Mouse (Mus musculus): ENCODE measurements around the gene Trak1. TPM values are rescaled to one million over a fixed set of nuclear protein-coding genes. Genes with fewer than 3 reads are reported as not detected.
A peak's percentile ranks its signal among the peaks of the same experiment; 100 is the strongest.

Gene Trak1
- polyA plus RNA-seq, 1 experiment from 2014 or later: 18.2 TPM

DNA sequence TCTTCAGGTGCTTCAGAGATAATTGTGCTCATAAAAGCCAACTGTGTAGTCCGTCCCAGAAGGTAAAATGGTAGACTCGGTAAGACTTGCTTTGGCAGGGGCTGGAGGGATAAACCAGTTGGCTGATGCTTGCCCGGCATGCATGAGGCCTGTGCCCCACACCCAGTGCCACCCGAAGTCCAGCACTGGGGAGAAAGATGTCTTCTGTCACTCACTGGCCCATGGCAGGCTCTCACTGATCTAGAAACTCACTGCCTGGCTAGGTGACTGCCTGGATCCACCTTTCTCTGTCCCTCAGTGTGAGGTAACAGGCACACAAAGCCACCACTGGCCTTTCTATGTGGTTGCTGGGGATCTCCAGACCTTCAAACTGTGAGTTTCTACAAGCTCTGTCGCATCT lies 36.3 kb downstream of the Trak1 start:
- H3K36me3 ChIP-seq: peaks cover under 1% of the 10 kb centered on the region; the same call in 1 of the 2 replicates
- H3K27me3 ChIP-seq (ENCODE audit: insufficient read depth, poor library complexity, severe bottlenecking): no peaks in the 10 kb centered on the region
- peak overlapping the region; percentile 74 for H3K27ac ChIP-seq
- WGBS: 86% methylated on average over 5 of the region's 5 CpGs
- no peaks in the 10 kb centered on the region for H3K9me3 ChIP-seq
- no peak overlapping the region for H3K4me3 ChIP-seq
- H3K4me1 ChIP-seq: peaks cover 93% of the 10 kb centered on the region
- no peak for DNase-seq (ENCODE audit: low spot score)

DNA sequence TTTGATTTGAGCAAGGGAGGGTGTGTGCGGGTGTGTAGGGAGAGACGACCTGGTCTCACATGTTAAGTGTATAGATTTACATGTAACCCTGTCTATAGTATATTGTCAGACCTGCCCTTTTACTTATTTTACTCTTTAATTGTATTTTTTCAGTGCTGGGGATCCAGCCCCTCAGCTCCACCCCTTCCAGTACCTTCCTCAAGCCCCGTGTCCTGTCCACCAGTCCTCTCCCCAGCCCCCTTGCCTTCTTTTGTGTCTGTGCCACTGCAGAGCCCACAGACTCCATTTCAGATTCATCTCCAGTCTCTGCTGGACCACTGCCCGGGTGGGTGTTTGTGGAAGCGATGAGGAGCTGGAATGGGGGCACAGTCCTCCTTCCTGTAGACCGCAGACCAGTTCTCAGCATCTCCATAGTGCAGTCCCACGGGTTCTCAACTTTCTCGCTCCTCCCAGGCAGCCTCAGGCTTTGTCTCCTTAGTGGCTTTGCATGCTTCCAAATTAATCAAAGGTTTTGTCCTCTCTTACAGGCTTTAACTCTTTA lies 37.1 kb downstream of the Trak1 start:
- H3K27ac ChIP-seq: peak overlapping the region; percentile 74
- H3K27me3 ChIP-seq (ENCODE audit: insufficient read depth, poor library complexity, severe bottlenecking): no peaks in the 10 kb centered on the region
- H3K4me3 ChIP-seq: no peak overlapping the region
- WGBS: 61% methylated on average over 8 of the region's 8 CpGs
- no peak for DNase-seq (ENCODE audit: low spot score)
- peaks cover 85% of the 10 kb centered on the region for H3K4me1 ChIP-seq
- H3K36me3 ChIP-seq: no peaks in the 10 kb centered on the region
- no peaks in the 10 kb centered on the region for H3K9me3 ChIP-seq

DNA sequence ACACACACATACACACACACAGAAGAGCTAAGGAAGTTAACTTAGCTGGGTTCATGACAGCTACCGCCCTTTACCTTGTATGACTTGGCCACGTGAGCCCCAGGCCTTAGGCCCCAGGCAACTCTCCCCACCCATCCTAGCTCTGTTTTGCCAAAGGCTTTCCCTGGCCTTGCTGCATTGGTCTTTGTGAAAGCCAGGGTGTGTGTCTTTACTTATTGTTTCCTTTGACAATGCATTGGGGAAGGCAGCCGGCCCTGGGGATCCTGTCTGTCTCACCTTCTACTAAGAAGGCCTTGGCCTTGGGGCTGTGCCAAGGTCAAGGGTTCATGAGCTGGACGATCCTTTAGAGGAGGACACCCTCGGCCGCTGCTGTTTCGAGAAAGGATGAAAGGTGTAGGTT lies 38.3 kb downstream of the Trak1 start:
- H3K27ac ChIP-seq: peak overlapping the region; percentile 78
- H3K9me3 ChIP-seq: no peaks in the 10 kb centered on the region
- H3K36me3 ChIP-seq: no peaks in the 10 kb centered on the region
- 63% methylated on average over 7 of the region's 7 CpGs for WGBS
- H3K27me3 ChIP-seq (ENCODE audit: insufficient read depth, poor library complexity, severe bottlenecking): no peaks in the 10 kb centered on the region
- no peak overlapping the region for H3K4me3 ChIP-seq
- DNase-seq (ENCODE audit: low spot score): no peak
- H3K4me1 ChIP-seq: peaks cover 76% of the 10 kb centered on the region

DNA sequence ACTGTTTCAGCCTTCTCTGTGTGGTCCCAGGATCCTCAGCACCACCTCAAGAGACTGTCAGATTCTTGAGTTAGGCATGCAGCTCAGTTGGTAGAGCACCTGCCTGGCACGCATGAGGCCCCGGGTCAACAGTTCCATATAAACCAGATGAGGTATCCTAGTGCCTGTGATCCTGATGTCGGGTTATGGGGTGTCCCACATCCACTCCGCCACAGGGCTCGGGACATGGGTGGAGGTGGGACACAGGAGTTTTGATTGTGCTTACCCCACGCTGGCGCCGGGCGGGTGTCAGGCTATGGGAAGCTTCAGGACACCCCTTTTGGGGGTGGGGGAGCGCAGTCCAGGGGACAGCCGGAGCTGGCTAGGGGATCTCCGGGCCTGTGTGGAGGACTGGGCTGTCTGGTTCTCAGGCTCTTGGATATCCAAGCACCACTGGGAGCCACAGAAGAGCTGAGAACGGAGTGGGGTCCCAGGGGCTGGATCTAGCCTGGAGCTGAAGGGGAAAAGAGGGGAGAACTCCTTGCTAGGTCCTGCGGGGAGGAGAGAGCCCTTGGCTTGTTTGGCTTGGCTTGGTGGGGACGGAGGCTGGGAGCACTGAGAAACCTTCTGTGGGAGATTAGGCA lies 39.1 kb downstream of the Trak1 start:
- Histone ChIP-seq H3K4me1 (peaks cover 70% of the 10 kb centered on the region), H3K36me3 (no peaks in the 10 kb centered on the region), H3K27me3 (ENCODE audit: insufficient read depth, poor library complexity, severe bottlenecking) (no peaks in the 10 kb centered on the region), H3K9me3 (no peaks in the 10 kb centered on the region), H3K4me3 (no peak overlapping the region), H3K27ac (peak overlapping the region; percentile 78; the same call in 1 of the 2 replicates)
- DNase-seq (ENCODE audit: low spot score): no peak
- 88% methylated on average over 15 of the region's 15 CpGs for WGBS

DNA sequence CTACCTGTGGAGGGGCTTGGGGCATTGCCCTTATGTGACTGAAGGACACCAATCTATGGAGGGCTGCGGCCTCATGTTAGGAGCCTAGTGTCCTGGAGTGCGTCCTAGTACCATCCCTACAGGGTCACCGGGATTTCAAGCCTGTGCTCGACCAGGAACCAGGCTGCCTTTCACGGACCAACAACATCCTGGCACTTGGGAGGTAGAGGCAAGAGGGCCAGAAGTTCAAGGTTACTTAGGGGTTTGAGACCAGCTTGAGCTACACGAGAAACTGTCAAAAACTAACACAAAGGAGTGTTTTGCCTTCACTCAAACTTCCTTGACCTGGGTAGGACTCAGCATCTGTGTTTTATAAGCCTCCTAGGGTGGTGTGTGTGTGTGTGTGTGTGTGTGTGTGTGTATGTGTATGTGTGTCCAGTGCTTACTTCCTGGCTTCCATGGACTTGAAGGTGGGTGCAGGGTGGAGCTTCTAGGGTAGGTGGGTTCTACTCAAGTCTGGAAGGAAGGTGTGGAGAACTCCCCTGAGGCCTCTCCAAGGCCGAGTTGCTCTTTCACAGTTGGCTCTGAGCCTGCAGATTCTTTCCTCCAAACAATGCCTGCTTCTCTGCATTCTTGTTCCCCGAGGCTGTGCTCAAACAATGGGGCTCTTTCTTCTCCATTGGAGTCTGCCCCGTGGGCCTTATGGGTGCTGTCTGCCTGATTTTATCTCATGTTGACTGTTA lies 40.1 kb downstream of the Trak1 start:
- no peaks in the 10 kb centered on the region for H3K9me3 ChIP-seq
- no peaks in the 10 kb centered on the region for H3K36me3 ChIP-seq
- no peak for DNase-seq (ENCODE audit: low spot score)
- H3K4me1 ChIP-seq: peaks cover 70% of the 10 kb centered on the region
- 66% methylated on average over 9 of the region's 9 CpGs for WGBS
- no peaks in the 10 kb centered on the region for H3K27me3 ChIP-seq (ENCODE audit: insufficient read depth, poor library complexity, severe bottlenecking)
- peak overlapping the region; percentile 80 for H3K27ac ChIP-seq
- H3K4me3 ChIP-seq: no peak overlapping the region

DNA sequence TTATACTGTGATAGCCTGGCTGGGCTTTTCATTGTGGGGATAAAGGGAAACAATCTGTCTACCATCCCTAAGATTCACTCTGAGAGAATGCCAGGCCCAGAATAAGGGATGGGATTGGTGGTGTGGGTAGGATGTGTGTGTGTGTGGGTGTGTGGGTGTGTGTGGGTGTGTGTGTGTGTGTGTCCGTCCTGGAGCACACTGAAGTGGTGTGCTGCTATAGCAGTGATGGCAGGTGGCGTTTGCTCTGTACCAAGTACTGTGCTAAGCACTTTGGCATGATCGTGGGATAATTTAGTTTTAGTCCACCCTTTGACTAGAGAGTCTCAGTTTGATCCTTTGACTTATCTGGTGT lies 40.6 kb downstream of the Trak1 start:
- Histone ChIP-seq H3K36me3 (no peaks in the 10 kb centered on the region), H3K9me3 (no peaks in the 10 kb centered on the region), H3K4me1 (peaks cover 65% of the 10 kb centered on the region), H3K27me3 (ENCODE audit: insufficient read depth, poor library complexity, severe bottlenecking) (no peaks in the 10 kb centered on the region), H3K27ac (peak overlapping the region; percentile 80; the same call in 1 of the 2 replicates), H3K4me3 (no peak overlapping the region)
- 78% methylated on average over 3 of the region's 3 CpGs for WGBS
- no peak for DNase-seq (ENCODE audit: low spot score)

DNA sequence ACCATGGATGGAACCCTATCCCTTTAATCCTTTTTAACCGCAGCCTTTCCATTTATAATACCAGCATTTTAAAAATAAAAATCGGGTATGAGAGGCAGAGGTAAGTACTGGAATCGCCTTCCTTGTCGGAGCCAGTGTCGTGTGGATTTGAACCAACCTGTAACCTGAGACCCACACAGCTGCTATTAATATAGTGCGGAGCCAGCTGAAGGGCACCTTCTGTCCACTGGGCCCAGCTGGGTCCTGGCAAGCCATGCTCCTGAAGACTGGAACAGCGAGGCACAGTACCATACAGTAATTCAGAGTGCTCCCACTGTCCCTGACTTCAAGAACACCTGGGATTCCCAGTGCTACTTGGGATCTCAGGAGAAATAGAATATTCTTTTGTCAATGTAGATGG lies 44.5 kb downstream of the Trak1 start:
- Histone ChIP-seq H3K36me3 (no peaks in the 10 kb centered on the region), H3K4me3 (no peak overlapping the region), H3K27ac (no peak overlapping the region), H3K27me3 (ENCODE audit: insufficient read depth, poor library complexity, severe bottlenecking) (no peaks in the 10 kb centered on the region), H3K9me3 (no peaks in the 10 kb centered on the region), H3K4me1 (peaks cover 60% of the 10 kb centered on the region)
- DNase-seq (ENCODE audit: low spot score): no peak
- 87% methylated on average over 7 of the region's 7 CpGs for WGBS

DNA sequence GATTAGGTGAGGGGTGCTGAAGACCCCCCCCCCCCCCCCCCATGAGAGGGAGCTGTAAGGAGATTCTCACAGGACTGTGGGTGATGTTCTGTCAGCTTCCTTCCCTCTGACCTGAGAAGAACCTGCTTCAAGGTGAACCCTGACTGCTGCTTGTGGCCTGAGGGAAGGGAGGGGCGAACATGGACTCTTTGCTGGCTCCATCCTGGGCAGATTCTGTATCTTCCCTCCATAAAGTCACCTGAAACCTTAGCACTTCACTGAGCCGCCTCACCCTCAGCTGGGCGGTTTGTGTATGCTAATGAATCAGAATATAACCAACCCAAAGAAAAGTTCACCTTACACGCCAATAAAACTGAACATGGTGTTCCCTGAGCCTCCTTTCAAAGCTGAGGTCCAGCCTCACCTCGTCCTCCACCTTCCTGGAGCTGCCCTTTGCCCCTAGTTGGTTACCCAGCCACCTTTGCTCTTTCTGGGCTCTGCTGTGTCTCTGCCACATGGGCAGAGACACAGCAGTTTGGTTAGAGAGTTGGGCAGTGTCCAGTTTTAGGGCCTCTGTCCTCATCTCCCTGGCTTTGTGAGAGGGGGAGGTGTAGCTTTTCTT lies 45.3 kb downstream of the Trak1 start:
- DNase-seq (ENCODE audit: low spot score): no peak
- WGBS: 91% methylated on average over 5 of the region's 5 CpGs
- peak overlapping the region; percentile 1; the same call in 1 of the 2 replicates for H3K27ac ChIP-seq

DNA sequence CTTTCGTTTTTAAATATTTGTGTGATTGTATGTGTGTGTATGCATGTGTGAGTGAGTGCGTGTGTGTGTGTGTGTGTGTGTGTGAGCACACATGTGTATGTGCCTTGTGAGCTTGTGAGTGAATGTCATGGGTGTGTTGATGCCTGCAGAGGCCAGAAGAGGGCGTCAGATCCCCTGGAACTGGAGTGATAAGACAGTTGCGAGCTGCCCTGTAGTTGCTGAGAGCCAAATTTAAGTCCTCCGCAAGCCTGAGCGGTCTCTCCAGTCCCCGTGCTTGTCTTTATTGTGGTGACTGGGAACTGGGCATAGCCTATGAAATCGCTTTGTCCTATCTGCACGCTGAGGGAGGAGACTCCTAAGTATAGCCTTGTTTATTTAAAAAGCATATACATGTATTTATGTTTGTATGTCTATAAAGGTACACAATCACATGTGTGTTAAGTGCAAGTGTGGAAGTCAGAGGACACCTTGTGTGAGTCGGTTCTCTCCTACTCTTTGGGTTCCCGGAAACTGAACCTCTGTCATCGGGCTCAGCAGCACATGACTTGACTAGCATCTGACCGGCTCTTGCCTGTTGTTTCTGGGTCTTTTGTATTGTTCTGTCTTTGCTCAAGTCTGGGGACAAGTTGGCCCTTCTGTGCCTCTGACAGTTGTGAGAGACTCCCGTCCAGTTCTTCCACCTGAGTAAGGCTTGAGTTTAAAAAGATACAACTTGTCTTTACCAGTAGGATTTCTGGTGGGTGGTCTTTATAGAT lies 46.0 kb downstream of the Trak1 start:
- no peaks in the 10 kb centered on the region for H3K27me3 ChIP-seq (ENCODE audit: insufficient read depth, poor library complexity, severe bottlenecking)
- H3K27ac ChIP-seq: peak overlapping the region; percentile 17; the same call in 1 of the 2 replicates
- no peaks in the 10 kb centered on the region for H3K9me3 ChIP-seq
- no peak for DNase-seq (ENCODE audit: low spot score)
- H3K4me1 ChIP-seq: peaks cover 61% of the 10 kb centered on the region
- no peak overlapping the region for H3K4me3 ChIP-seq
- 74% methylated on average over 14 of the region's 14 CpGs for WGBS
- H3K36me3 ChIP-seq: no peaks in the 10 kb centered on the region

More for the DNA sequence above, 45.3 kb downstream of the Trak1 start:
- Histone ChIP-seq H3K27me3 (ENCODE audit: insufficient read depth, poor library complexity, severe bottlenecking) (no peaks in the 10 kb centered on the region), H3K4me3 (no peak overlapping the region), H3K9me3 (no peaks in the 10 kb centered on the region), H3K36me3 (no peaks in the 10 kb centered on the region), H3K4me1 (peaks cover 60% of the 10 kb centered on the region)

DNA sequence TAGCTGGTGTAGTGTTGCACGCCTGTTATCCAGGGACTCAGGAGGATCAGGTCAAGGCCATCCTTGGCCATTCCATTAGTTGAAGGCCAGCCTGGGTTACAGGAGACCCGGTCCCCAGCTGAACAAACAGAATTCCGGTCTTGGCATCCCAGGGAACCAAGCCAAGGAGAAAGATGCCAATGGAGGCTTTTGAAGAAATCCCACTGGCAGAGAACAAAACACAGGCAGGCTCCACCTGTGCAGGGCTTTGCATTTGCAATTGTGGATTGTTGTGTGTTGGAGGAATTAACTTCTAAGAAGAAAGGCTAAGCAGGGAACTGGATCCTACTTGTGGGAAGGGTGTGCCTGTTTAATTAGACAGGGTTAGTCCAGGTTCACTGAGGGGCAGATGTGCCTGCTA lies 47.0 kb downstream of the Trak1 start:
- Histone ChIP-seq H3K27me3 (ENCODE audit: insufficient read depth, poor library complexity, severe bottlenecking) (no peaks in the 10 kb centered on the region), H3K9me3 (no peaks in the 10 kb centered on the region), H3K27ac (0 out of 2 replicates have a peak overlapping the region, but pooled peaks have one; percentile 57), H3K4me1 (peaks cover 65% of the 10 kb centered on the region), H3K4me3 (no peak overlapping the region), H3K36me3 (no peaks in the 10 kb centered on the region)
- 76% methylated on average over 3 of the region's 3 CpGs for WGBS
- no peak for DNase-seq (ENCODE audit: low spot score)

DNA sequence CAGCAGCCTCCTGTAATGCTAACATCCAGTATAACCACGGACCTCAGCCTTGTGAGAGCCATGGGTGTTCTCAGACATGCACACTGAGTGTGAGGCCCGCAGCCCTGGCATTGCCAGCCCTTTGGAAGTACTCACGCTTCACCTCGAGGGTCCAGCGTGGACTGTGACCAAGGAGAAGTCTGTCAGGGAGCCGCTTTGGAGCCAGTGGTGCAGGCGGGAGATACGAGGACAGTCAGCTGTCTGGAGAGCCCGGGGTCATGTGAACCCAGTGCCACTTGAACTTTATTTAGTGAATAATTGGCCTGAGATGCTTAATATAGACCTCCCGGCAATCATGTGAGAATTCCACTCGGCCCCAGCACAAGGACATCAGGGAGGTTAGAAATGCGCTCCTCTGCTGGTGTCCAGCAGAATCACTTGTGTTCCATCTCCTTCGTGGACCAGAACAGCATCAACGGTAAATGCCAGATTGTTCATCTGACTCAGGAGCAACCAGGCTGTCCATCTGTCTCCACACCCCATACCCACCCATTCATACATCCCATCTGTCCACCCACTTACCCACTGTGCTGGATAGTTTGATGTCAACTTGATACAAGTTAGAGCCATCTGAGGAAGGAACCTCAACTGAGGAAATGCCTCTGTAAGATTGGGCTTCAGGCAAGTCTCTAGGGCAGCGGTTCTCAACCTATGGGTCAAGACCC lies 48.3 kb downstream of the Trak1 start:
- H3K9me3 ChIP-seq: no peaks in the 10 kb centered on the region
- no peaks in the 10 kb centered on the region for H3K36me3 ChIP-seq
- H3K27me3 ChIP-seq (ENCODE audit: insufficient read depth, poor library complexity, severe bottlenecking): no peaks in the 10 kb centered on the region
- no peak overlapping the region for H3K4me3 ChIP-seq
- WGBS: 72% methylated on average over 15 of the region's 15 CpGs
- peaks cover 69% of the 10 kb centered on the region for H3K4me1 ChIP-seq
- H3K27ac ChIP-seq: peak overlapping the region; percentile 74
- DNase-seq (ENCODE audit: low spot score): no peak

DNA sequence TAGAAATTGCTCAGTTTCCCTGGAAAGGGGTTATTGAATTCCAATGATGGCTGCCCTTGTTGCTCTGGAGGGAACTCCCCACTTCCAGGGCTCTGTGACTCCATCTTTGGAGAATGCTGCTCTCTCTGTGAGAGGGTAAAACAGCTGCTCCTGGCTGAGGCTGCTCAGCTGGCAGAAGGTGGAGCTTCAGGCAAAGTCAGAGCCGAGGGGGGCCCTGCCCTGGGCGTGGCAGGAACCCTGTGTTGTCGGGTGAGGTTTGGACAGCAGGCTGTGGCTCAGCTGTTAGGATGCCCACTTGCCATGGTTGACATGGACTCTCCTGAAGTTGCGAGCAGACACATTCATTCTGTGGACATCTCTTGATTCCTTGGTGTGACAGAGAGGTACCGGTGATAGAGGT lies 49.3 kb downstream of the Trak1 start:
- no peak overlapping the region for H3K4me3 ChIP-seq
- peaks cover 75% of the 10 kb centered on the region for H3K4me1 ChIP-seq
- no peaks in the 10 kb centered on the region for H3K9me3 ChIP-seq
- 63% methylated on average over 5 of the region's 5 CpGs for WGBS
- H3K36me3 ChIP-seq: no peaks in the 10 kb centered on the region
- no peak for DNase-seq (ENCODE audit: low spot score)
- H3K27ac ChIP-seq: peak overlapping the region; percentile 78; the same call in 1 of the 2 replicates
- no peaks in the 10 kb centered on the region for H3K27me3 ChIP-seq (ENCODE audit: insufficient read depth, poor library complexity, severe bottlenecking)

Data from heart, embryonic 10.5 days (tissue).